Mouse (Mus musculus) myocyte (in vitro differentiated cells): ENCODE measurements at regions not wholly inside any gene's neighbourhood (a gene's known extent, or its start where the extent isn't known, plus 50 kb on each side); places are given as distances from the start of the nearest gene placed in this dataset.

Experiments used
- E2F4 ChIP-seq: IDR thresholded peaks from one replicate; pipeline ENCODE4 v1.6.1; 2011; ENCODE audit warnings: mild to moderate bottlenecking, control low read depth, moderate library complexity; ENCODE audit not compliant: insufficient read depth
- POLR2A ChIP-seq: IDR thresholded peaks from one replicate; pipeline ENCODE4 v1.6.1; 2011; ENCODE audit warnings: low read depth, mild to moderate bottlenecking, control low read depth, moderate library complexity; ENCODE audit not compliant: insufficient read length
- REST ChIP-seq: IDR thresholded peaks from one replicate; pipeline ENCODE4 v1.6.1; 2011; ENCODE audit warnings: mild to moderate bottlenecking, control low read depth, moderate library complexity; ENCODE audit not compliant: insufficient read depth, insufficient read length
- SRF ChIP-seq: IDR thresholded peaks from one replicate; pipeline ENCODE4 v1.6.1; 2011; ENCODE audit warnings: low read depth; ENCODE audit not compliant: control insufficient read depth, insufficient read length

GRCm38 (mm10) chr12:96509658-96510057 lies 817.6 kb downstream of the Flrt2 start:
- TF ChIP-seq POLR2A: no peak
- no peak for TF ChIP-seq E2F4
- no peak for TF ChIP-seq SRF
- no peak for TF ChIP-seq REST
